Mouse (Mus musculus) C3H10T1/2 (cell line): Measurements from ENCODE around the gene Hoxc12. TPM values are rescaled to one million over a fixed set of nuclear protein-coding genes. Genes with fewer than 3 reads are reported as not detected.

Experiments used
- polyA plus RNA-seq, 2 experiments: library from polyadenylated mRNA; unstranded; fragments of >200 nt; fragmentation: generic; extraction: Trizol; gene quantifications; one replicate each; pipeline ENCODE4 v1.2.1; 2012; ENCODE audit warnings: missing spikeins in 2 of 2

Hoxc12 gene
- not detected for polyA plus RNA-seq

DNA sequence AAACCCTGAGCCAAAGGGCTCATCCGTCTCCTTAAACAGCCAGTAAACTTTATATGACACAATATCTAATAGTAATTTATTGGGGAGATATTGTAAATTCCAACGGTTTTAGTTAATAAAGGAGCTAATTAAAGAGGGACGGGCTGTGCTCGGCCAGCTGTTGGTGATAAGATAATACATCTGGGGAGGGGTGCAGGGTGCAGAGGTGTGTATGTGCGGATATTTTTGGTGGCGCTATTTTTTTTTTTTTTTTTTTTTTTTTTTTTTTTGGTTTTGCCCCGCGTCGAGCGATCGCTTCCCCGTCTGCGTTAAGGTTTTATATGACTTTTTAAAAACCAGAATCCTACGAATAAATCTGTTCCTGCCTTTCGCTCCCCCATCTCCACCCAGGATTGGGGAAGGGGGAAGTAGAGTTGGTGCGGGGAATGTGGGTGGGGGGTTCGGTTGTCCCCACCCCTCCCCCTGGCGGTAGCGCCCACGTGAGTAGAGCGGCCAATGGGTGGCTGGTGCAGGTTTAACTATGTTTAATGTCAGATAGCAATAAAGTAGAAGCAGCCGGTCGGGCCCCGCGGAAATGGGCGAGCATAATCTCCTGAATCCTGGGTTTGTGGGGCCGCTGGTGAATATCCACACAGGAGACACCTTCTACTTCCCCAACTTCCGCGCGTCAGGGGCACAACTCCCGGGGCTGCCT is at the start of gene Hoxc12:
TSS of gene Hoxc12 (plus strand) at position 479 of the 694 bp plus-strand sequence.

DNA sequence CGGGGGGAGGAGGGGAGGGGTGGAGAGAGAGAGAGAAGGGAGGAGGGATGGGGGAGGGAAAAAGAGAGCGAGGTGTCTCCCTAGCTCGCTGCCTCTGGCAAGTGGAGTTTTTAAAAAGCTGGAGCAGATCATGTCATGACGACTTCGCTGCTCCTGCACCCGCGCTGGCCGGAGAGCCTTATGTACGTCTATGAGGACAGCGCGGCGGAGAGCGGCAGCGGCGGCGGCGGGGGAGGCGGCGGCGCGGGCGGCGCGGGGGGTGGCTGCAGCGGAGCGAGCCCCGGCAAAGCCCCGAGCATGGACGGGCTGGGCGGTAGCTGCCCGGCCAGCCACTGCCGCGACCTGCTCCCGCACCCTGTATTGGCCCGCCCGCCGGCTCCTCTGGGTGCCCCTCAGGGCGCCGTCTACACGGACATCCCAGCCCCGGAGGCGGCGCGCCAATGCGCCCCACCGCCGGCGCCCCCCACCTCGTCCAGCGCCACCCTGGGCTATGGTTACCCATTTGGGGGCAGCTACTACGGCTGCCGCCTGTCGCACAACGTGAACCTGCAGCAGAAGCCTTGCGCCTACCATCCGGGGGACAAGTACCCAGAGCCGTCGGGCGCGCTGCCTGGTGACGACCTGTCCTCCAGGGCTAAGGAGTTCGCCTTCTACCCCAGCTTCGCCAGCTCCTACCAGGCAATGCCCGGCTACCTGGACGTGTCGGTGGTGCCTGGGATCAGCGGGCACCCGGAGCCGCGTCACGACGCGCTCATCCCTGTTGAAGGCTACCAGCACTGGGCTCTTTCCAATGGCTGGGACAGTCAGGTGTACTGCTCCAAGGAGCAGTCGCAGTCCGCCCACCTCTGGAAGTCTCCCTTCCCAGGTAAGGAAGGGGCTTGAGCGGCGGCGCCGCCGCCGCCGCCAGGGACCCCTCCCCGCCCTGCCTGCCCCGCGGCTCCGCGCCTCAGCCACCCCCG is 15.2 kb upstream of the Hoxc12 start, which contains the start of gene Hoxc13:
TSS of gene Hoxc13 (plus strand) at position 51 of the 959 bp plus-strand sequence.

DNA sequence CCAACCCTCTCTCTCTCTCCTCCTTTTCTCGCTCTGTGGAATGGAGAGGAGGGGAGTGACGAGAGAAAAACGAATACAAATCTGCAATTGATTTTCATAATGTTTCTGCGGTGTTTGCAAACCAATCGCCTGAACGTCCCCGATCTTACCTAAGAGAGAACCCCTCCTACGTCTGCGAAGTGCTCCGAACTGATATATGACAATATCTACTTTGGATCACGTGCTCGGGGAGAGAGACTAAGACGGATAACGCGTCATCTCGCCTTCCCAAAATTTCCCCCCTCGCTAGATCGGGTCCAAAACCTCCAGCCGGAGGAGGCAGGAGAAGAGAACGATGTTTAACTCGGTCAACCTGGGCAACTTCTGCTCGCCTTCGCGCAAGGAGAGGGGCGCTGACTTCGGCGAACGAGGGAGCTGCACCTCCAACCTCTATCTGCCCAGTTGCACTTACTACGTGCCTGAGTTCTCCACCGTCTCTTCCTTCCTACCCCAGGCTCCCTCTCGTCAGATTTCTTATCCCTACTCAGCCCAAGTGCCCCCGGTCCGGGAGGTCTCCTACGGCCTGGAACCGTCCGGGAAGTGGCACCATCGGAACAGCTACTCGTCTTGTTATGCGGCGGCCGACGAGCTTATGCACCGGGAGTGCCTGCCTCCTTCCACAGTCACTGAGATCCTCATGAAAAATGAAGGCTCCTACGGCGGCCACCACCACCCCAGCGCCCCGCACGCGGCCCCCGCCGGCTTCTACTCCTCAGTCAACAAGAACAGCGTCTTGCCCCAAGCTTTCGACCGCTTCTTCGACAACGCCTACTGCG is 17.8 kb downstream of the Hoxc12 start, which contains the start of gene Hoxc11:
TSS of gene Hoxc11 (plus strand) at position 236 of the 815 bp plus-strand sequence.

DNA sequence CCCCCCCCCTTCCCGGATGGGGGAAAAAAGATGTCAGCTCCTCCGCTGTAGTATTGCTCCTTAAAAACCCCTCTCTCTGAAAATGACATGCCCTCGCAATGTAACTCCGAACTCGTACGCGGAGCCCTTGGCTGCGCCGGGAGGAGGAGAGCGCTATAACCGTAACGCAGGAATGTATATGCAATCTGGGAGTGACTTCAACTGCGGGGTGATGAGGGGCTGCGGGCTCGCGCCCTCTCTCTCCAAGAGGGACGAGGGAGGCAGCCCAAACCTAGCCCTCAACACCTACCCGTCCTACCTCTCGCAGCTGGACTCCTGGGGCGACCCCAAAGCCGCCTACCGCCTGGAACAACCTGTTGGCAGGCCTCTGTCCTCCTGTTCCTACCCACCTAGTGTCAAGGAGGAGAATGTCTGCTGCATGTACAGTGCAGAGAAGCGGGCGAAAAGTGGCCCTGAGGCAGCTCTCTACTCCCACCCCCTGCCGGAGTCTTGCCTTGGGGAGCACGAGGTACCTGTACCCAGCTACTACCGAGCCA is 30.3 kb downstream of the Hoxc12 start, which contains the start of gene Hoxc10:
TSS of gene Hoxc10 (plus strand) at position 21 of the 536 bp plus-strand sequence.

DNA sequence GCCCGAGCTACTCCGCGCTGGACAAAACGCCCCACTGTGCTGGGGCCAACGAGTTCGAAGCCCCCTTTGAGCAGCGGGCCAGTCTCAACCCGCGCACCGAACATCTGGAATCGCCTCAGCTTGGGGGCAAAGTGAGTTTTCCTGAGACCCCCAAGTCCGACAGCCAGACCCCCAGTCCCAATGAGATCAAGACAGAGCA is 30.7 kb downstream of the Hoxc12 start, which contains the start of gene Hoxc5:
TSS of gene Hoxc5 (plus strand) at position 132 of the 199 bp plus-strand sequence.

DNA sequence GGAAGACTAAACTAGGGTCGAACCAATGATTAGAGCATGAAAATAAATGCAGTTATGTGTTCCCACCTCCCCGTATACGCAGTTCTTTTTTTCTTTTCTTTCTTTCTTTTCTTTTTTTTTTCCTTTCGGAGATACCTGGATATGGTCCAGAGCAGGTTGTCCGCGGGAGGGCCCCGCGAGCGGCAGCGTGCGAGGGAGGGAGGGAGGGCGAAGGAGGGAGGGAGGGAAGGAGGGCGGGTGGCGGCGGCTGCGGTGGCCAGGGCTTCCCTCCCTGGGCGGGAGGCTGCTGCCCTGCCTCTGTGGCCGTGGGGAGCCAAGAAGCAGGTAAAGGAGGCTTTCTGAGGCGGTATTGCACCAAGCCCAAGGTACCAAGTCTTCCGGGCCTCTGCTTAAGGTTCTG is 39.6 kb downstream of the Hoxc12 start, which contains the start of gene Hoxc9:
TSS of gene Hoxc9 (plus strand) at position 269 of the 400 bp plus-strand sequence.

Other genes with a start within 250 kb of the Hoxc12 start
- 100 to 1,000 TPM in 1 of 2 experiments, 1 to 10 TPM in 1; 8.6 to 105 TPM for gene Calcoco1, start 214.6 kb upstream of the Hoxc12 start, polyA plus RNA-seq
- gene Hoxc13, start 15.7 kb upstream of the Hoxc12 start, polyA plus RNA-seq, result under 1 TPM in 1 of 2 experiments, not detected in 1; 0.01 TPM
- not detected for gene Hoxc11, start 17.7 kb downstream of the Hoxc12 start, polyA plus RNA-seq
- not detected for gene Hoxc10, start 30.0 kb downstream of the Hoxc12 start, polyA plus RNA-seq
- not detected for gene Hoxc5, start 30.7 kb downstream of the Hoxc12 start, polyA plus RNA-seq
- gene Hoxc9, start 39.7 kb downstream of the Hoxc12 start, polyA plus RNA-seq, result not detected
- not detected for gene Hoxc8, start 53.9 kb downstream of the Hoxc12 start, polyA plus RNA-seq
- gene Hoxc6, start 61.5 kb downstream of the Hoxc12 start, polyA plus RNA-seq, result under 1 TPM; 0.01 to 0.04 TPM
- not detected for gene Hoxc4, start 82.2 kb downstream of the Hoxc12 start, polyA plus RNA-seq
- gene Smug1, start 230.3 kb downstream of the Hoxc12 start, polyA plus RNA-seq, result 10 to 100 TPM in 1 of 2 experiments, 1 to 10 TPM in 1; 3.4 to 10.2 TPM